Mouse (Mus musculus) embryonic facial prominence, embryonic 15.5 days (tissue): Measurements from ENCODE around the gene Draxin. TPM values are rescaled to one million over a fixed set of nuclear protein-coding genes. Genes with fewer than 3 reads are reported as not detected.
A peak's percentile ranks its signal among the peaks of the same experiment; 100 is the strongest.

Experiments used
- ATAC-seq: fragments of 200-750 bp; cut with Nextera tagmentation; 2 replicates; pipeline ENCODE4 v1.8.0; 2017; ENCODE audit warnings: low read depth, moderate TSS enrichment; ENCODE audit not compliant: insufficient number of reproducible peaks, low FRiP score, low TSS enrichment
- H3K27ac ChIP-seq: fragments of 300-500 bp; sonication (generic); replicated peaks from 2 replicates; pipeline ENCODE4 v1.5.1; 2015; ENCODE audit warnings: mild to moderate bottlenecking, inconsistent platforms
- H3K27me3 ChIP-seq: fragments of 300-500 bp; sonication (generic); 2 replicates; pipeline ENCODE4 v1.6.1; 2015; ENCODE audit warnings: inconsistent platforms
- H3K36me3 ChIP-seq: fragments of 300-500 bp; sonication (generic); 2 replicates; pipeline ENCODE4 v1.6.1; 2015; ENCODE audit warnings: mild to moderate bottlenecking, inconsistent platforms
- H3K4me1 ChIP-seq: fragments of 300-500 bp; sonication (generic); 2 replicates; pipeline ENCODE4 v1.6.1; 2015; ENCODE audit warnings: inconsistent platforms
- H3K4me2 ChIP-seq: fragments of 300-500 bp; sonication (generic); replicated peaks from 2 replicates; pipeline ENCODE4 v1.6.1; 2015; ENCODE audit warnings: mild to moderate bottlenecking, inconsistent platforms
- H3K4me3 ChIP-seq: fragments of 300-500 bp; sonication (generic); replicated peaks from 2 replicates; pipeline ENCODE4 v1.5.1; 2015; ENCODE audit warnings: mild to moderate bottlenecking, inconsistent platforms
- H3K9ac ChIP-seq: fragments of 300-500 bp; sonication (generic); 2 replicates; pipeline ENCODE4 v1.6.1; 2015; ENCODE audit warnings: inconsistent platforms
- H3K9me3 ChIP-seq: fragments of 300-500 bp; sonication (generic); replicated peaks from 2 replicates; pipeline ENCODE4 v1.6.1; 2016; ENCODE audit warnings: inconsistent platforms
- WGBS: fragments of 180-500 bp; shearing (Covaris S2); methylation state at CpG from one replicate; pipeline ENCODE4 v1.1.7; 2015; 5-methylcytosine and 5-hydroxymethylcytosine counted together
- polyA plus RNA-seq: library from polyadenylated mRNA; unstranded; fragments of >200 nt; fragmentation: Nextera tagmentation; extraction: Ambion mirVana; gene quantifications from 2 replicates; pipeline ENCODE4 v1.2.1, GENCODE M21; 2015

Draxin gene
- polyA plus RNA-seq, 1 experiment from 2014 or later, result 0.63 TPM

- ATAC-seq, result no peak
- H3K36me3 ChIP-seq, result no peaks in the 10 kb centered on the region
- H3K4me2 ChIP-seq, result no peak overlapping the region
- peaks cover 9% of the 10 kb centered on the region; the same call in 1 of the 2 replicates for H3K4me1 ChIP-seq
- H3K27me3 ChIP-seq, result no peaks in the 10 kb centered on the region
- no peaks in the 10 kb centered on the region for H3K9me3 ChIP-seq
- H3K27ac ChIP-seq, result no peak overlapping the region
- H3K9ac ChIP-seq, result no peak overlapping the region
- H3K4me3 ChIP-seq, result no peak overlapping the region
- 51% methylated on average over 9 of the region's 9 CpGs for WGBS
These were observed 64.1 kb downstream of the Draxin start for GRCm38 (mm10) chr4:148066401-148066744.

GRCm38 (mm10) chr4:148065702-148066400 is 64.6 kb downstream of the Draxin start:
- Histone ChIP-seq H3K9me3 (no peaks in the 10 kb centered on the region), H3K4me3 (no peak overlapping the region), H3K4me2 (no peak overlapping the region), H3K27me3 (no peaks in the 10 kb centered on the region), H3K27ac (no peak overlapping the region), H3K4me1 (0 out of 2 replicates have a peak, but pooled peaks cover 8% of the 10 kb centered on the region), H3K36me3 (no peaks in the 10 kb centered on the region), H3K9ac (no peak overlapping the region)
- WGBS, result 41% methylated on average over 6 of the region's 6 CpGs
- ATAC-seq, result no peak

GRCm38 (mm10) chr4:148061086-148061480 is 69.4 kb downstream of the Draxin start:
- no peak overlapping the region for H3K4me2 ChIP-seq
- H3K27ac ChIP-seq, result no peak overlapping the region
- H3K27me3 ChIP-seq, result no peaks in the 10 kb centered on the region
- H3K9me3 ChIP-seq, result no peaks in the 10 kb centered on the region
- 0 out of 2 replicates have a peak, but pooled peaks cover 4% of the 10 kb centered on the region for H3K4me1 ChIP-seq
- H3K36me3 ChIP-seq, result peaks cover 28% of the 10 kb centered on the region
- no peak overlapping the region for H3K9ac ChIP-seq
- 87% methylated on average over 9 of the region's 9 CpGs for WGBS
- H3K4me3 ChIP-seq, result no peak overlapping the region
- no peak for ATAC-seq

DNA sequence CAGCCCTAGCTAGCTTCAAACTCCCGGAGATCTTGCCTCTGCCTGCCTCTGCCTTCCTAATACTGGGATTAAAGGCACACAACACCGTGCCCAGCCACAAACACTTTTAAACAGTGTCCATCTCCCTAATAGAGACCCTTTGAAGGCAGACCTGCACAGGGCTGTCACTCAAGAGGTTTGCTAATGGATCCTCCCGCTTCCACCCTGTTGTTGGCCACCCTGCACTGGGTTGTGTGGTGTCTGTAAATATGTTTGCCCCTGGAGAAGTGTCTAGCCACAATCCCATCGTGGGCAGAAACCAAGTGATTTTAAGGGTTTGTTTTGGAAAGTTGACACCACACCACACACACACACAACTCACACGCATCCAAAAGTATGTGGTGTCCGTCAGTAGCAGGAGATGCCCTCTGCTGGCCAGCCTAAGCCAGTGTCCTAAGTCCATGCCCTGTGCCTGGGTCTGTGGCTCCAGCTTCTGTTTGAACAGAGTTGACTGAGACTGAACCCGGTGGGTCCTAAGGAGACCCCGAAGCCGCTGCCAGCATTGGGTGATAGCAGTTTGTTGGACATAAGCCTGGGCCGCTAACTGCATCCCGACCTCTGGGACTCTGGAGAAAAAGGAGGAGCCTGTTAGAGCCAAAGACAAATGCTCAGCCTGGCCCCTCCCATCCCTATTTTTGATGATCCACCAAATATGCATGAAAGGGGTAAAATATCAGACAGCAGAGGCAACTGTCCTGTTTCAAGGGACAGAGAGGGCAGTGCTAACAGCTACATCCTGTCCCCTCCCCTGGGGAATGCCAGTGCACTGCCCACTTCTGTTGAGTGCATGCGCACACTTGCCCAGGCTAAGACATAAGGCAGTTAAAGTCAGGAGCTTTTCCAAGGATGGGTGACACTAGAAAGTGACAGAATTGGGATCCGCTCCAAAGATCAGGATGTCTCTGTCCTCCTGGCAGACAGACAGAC is 70.1 kb downstream of the Draxin start:
- no peaks in the 10 kb centered on the region for H3K27me3 ChIP-seq
- no peaks in the 10 kb centered on the region for H3K4me1 ChIP-seq
- no peak overlapping the region for H3K9ac ChIP-seq
- 49% methylated on average over 13 of the region's 13 CpGs for WGBS
- H3K4me2 ChIP-seq, result no peak overlapping the region
- no peak overlapping the region for H3K27ac ChIP-seq
- ATAC-seq, result no peak
- peaks cover 35% of the 10 kb centered on the region for H3K36me3 ChIP-seq
- no peaks in the 10 kb centered on the region for H3K9me3 ChIP-seq
- H3K4me3 ChIP-seq, result no peak overlapping the region

GRCm38 (mm10) chr4:148058993-148059392 is 71.5 kb downstream of the Draxin start:
- Histone ChIP-seq H3K4me1 (no peaks in the 10 kb centered on the region), H3K27me3 (no peaks in the 10 kb centered on the region), H3K4me2 (no peak overlapping the region), H3K4me3 (no peak overlapping the region), H3K36me3 (peaks cover 47% of the 10 kb centered on the region), H3K27ac (no peak overlapping the region), H3K9ac (no peak overlapping the region), H3K9me3 (no peaks in the 10 kb centered on the region)
- ATAC-seq, result no peak
- WGBS, result 93% methylated on average over 6 of the region's 6 CpGs

DNA sequence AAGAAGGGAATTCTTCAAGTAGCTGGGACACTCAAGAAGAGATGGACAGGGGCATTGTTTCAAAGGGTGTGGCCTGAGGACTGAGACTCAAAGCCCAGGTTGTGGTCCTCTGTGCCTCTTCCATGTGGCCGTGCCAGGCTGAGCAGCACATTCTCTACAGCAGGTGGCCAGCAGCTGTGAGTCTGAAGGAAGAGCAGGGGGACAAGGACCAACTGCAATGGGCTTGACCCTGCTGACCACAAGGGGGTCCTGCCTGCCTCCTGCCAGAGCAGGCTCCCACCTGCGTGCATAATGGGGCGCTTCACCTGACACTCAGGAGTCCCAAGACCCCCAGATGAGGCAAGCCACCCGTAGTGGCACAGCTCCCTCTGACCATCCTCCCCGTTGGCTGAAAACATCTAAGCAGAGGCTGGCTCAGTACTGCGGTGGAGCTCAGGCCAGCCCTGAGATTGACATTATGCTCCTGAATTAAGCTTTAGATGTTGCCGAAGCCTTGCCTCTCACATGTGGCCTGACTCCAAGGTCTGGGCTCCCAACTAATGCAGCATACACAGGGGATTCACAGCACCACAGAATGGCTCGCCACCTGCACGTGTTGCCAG is 72.2 kb downstream of the Draxin start:
- Histone ChIP-seq H3K36me3 (peaks cover 54% of the 10 kb centered on the region), H3K9me3 (no peaks in the 10 kb centered on the region), H3K27me3 (no peaks in the 10 kb centered on the region), H3K27ac (no peak overlapping the region), H3K9ac (no peak overlapping the region), H3K4me2 (no peak overlapping the region), H3K4me3 (no peak overlapping the region), H3K4me1 (no peaks in the 10 kb centered on the region)
- 84% methylated on average over 9 of the region's 9 CpGs for WGBS
- ATAC-seq, result no peak

GRCm38 (mm10) chr4:148057661-148058209 is 72.8 kb downstream of the Draxin start:
- Histone ChIP-seq H3K9ac (no peak overlapping the region), H3K4me1 (no peaks in the 10 kb centered on the region), H3K36me3 (peaks cover 59% of the 10 kb centered on the region), H3K4me3 (no peak overlapping the region), H3K4me2 (no peak overlapping the region), H3K27ac (no peak overlapping the region), H3K27me3 (no peaks in the 10 kb centered on the region), H3K9me3 (no peaks in the 10 kb centered on the region)
- no peak for ATAC-seq
- 62% methylated on average over 5 of the region's 5 CpGs for WGBS

GRCm38 (mm10) chr4:148056801-148057200 is 73.7 kb downstream of the Draxin start:
- 75% methylated on average over 4 of the region's 4 CpGs for WGBS
- Histone ChIP-seq H3K4me2 (no peak overlapping the region), H3K9ac (no peak overlapping the region), H3K4me3 (no peak overlapping the region), H3K27ac (0 out of 2 replicates have a peak overlapping the region, but pooled peaks have one; percentile 17), H3K9me3 (no peaks in the 10 kb centered on the region), H3K36me3 (peaks cover 69% of the 10 kb centered on the region), H3K4me1 (no peaks in the 10 kb centered on the region), H3K27me3 (no peaks in the 10 kb centered on the region)
- no peak for ATAC-seq

- no peak overlapping the region for H3K4me2 ChIP-seq
- ATAC-seq, result no peak
- 0 out of 2 replicates have a peak overlapping the region, but pooled peaks have one; percentile 17 for H3K27ac ChIP-seq
- no peak overlapping the region for H3K4me3 ChIP-seq
- no peaks in the 10 kb centered on the region for H3K9me3 ChIP-seq
- H3K4me1 ChIP-seq, result no peaks in the 10 kb centered on the region
- no peak overlapping the region for H3K9ac ChIP-seq
- H3K27me3 ChIP-seq, result no peaks in the 10 kb centered on the region
- peaks cover 74% of the 10 kb centered on the region for H3K36me3 ChIP-seq
- 79% methylated on average over 7 of the region's 7 CpGs for WGBS
These were observed 74.3 kb downstream of the Draxin start for GRCm38 (mm10) chr4:148056246-148056645.

DNA sequence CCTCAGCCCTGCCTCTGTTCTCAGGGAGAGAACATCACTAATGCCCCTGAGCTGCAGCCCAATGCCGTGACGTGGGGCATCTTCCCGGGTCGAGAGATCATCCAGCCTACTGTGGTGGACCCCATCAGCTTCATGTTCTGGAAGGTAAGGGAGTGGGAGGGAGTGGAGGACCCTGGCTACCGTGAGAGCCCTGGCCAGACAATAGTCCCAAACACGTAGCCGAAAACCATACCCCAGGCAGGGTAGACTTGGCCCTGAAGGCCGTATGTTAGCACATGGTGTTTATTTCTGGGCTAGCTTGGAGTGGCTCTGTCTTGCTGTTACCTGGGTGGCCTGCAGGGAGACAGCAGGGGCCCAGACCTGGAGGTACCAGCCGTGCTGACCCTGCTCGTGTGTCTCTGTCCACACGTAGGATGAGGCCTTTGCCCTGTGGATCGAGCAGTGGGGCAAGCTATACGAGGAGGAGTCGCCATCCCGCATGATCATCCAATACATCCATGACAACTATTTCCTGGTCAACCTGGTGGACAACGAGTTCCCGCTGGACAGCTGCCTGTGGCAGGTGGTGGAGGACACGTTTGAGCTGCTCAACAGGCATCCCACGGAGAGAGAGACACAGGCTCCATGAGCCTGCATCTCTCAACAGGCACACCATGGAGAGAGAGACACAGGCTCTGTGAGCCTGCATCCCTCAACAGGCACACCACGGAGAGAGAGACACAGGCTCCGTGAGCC is 75.4 kb downstream of the Draxin start:
- no peak overlapping the region for H3K9ac ChIP-seq
- H3K36me3 ChIP-seq, result peaks cover 85% of the 10 kb centered on the region
- H3K27ac ChIP-seq, result no peak overlapping the region
- no peak for ATAC-seq
- H3K9me3 ChIP-seq, result no peaks in the 10 kb centered on the region
- H3K4me2 ChIP-seq, result no peak overlapping the region
- no peak overlapping the region for H3K4me3 ChIP-seq
- H3K27me3 ChIP-seq, result no peaks in the 10 kb centered on the region
- H3K4me1 ChIP-seq, result no peaks in the 10 kb centered on the region
- 91% methylated on average over 21 of the region's 21 CpGs for WGBS
